12 mouse cellular contexts compared by ENCODE assay signal in genomic region chr14:31383470-31384050, GRCm38 (mm10). TPM values are rescaled to one million over a fixed set of nuclear protein-coding genes. Genes with fewer than 3 reads are reported as not detected.
DNase-seq lines count a peak whose midpoint lies in the region; ATAC-seq lines count a peak whose summit lies in the region.
"Had no signal": no experiment of that assay in that cellular context is flagged by ENCODE, and none has a peak within 500 bp of the region (broad histone marks: within the 10 kb centered on the region; RNA-seq: fewer than 3 reads in every experiment).

No protein-coding gene starts in this region.

- DNase-seq in frontal cortex, postnatal 25 days (ENCODE audit: low spot score in 2 of 2): no peak
- DNase-seq in brain, adult 2 months (ENCODE audit: low read depth, low spot score): peak; percentile 92
- peak; percentile 55 to 62 for DNase-seq in frontal cortex, postnatal 14 days (ENCODE audit: low spot score in 2 of 2)
- DNase-seq in left cerebral cortex, postnatal 4 days: peak; percentile 81
- no peak for DNase-seq in spleen, postnatal 4 days (ENCODE audit: low spot score in 2 of 2)
- DNase-seq in spleen, postnatal 14 days (ENCODE audit: low spot score in 2 of 2): no peak
- no peak for DNase-seq in lung, postnatal 25 days (ENCODE audit: low spot score)
- DNase-seq: adrenal gland, postnatal 14 days; kidney, adult 2 months had no signal

- intact Hi-C loops in left cerebral cortex, postnatal 4 days (cut with DNase I): loop anchor here (5.0 kb wide), 1 partner anchor 89 kb away; no protein-coding TSS in a partner anchor

- peak; percentile 82 for ATAC-seq in frontal cortex, adult (ENCODE audit: low TSS enrichment)
- ATAC-seq: forebrain, embryonic 15.5 days; midbrain, embryonic 15.5 days had no signal

RNA-seq across cellular contexts. Expression of gene Capn7, which starts 47.1 kb away (rescaled TPM):
- total RNA-seq in left cerebral cortex, postnatal 4 days (2021): 10 to 100 TPM; 60.9 to 61.4 TPM

RNA-seq across cellular contexts. Expression of gene Sh3bp5, which starts 52.3 kb away (rescaled TPM):
- total RNA-seq in left cerebral cortex, postnatal 4 days (2021): 100 to 1,000 TPM; 140 to 147 TPM

RNA-seq across cellular contexts. Expression of gene Dnah1, which starts 59.9 kb away (rescaled TPM):
- 1 to 10 TPM; 1.8 to 2.4 TPM for total RNA-seq in left cerebral cortex, postnatal 4 days (2021)

Comparison
In these comparisons a context has a peak if more than half of its experiments do, and no peak if none do; other contexts are left out.
1. DNase-seq: peak in brain, adult 2 months (single experiment), frontal cortex, postnatal 14 days (2 of 2) and left cerebral cortex, postnatal 4 days (single experiment); none in frontal cortex, postnatal 25 days (0 of 2), spleen, postnatal 4 days (0 of 2), spleen, postnatal 14 days (0 of 2) and lung, postnatal 25 days (single experiment).